Mouse (Mus musculus) mature B cell (primary cell): ENCODE measurements around the gene Nat10.

ENCODE experiments used
- in situ Hi-C: fragments of 300-500 bp; cut with MboI; formaldehyde crosslinking; loops from 2 replicates; pipeline ENCODE4 v1.14.3; 2019

Nat10 gene

DNA sequence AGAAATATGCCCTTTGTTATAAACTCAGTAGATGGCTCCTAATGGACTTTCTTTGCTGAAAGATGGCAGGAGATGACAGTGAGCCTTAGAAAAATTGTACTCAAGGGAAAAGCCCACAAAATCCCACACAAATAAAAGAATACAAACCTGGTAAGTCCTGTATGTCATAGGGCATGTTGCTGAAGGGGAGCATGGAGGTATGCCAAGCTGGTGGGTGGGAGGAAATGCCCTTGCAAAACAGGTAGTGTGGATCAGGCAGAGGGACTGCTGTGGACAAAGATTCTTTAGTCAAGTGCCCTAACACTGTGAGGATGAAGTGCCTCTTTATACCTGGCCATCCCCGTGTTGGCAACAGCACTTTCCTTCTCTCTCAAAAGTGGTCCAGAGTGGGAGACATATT lies 68.3 kb downstream of the Nat10 start:
- in situ Hi-C loops = no loop called here

DNA sequence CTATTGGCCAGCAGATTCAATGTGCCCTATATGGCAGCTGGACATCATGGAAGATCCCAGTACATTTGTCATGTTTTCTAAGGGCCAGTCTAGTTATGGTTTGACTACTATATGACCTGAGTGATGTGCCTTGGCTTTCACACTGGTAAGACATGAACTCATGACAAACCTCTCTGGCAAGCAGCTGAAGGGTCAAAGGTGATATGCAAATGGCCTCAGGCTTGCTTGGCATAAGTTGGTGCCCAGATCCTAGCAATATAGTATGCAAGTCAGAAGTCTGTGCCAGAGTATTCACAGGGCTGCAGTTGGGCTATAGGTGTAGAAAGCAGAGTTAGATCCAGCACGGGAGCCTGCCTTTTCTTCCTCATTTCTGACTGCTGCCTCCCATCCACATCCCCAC lies 69.8 kb downstream of the Nat10 start:
- in situ Hi-C loops = no loop called here

DNA sequence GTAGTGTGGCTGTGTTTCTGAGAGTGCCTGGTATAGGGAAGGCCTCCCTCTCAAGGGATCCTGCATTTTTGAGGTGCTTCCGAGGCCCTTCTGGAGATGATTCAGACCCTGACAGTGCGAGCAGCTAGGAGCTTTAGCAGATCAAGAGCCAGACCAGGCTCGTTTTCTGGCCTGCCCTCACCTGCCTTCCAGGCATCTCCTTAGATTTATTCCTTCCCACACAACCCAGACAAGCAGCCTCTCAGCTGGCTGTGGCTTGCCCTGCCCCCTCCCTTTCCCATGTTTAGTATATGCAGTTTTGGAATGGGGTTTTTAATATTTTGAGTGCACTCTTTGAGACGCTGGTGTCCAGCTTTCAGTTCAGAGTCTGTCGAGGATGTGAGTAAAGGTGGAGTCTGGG lies 70.2 kb downstream of the Nat10 start:
- in situ Hi-C loops = no loop called here

DNA sequence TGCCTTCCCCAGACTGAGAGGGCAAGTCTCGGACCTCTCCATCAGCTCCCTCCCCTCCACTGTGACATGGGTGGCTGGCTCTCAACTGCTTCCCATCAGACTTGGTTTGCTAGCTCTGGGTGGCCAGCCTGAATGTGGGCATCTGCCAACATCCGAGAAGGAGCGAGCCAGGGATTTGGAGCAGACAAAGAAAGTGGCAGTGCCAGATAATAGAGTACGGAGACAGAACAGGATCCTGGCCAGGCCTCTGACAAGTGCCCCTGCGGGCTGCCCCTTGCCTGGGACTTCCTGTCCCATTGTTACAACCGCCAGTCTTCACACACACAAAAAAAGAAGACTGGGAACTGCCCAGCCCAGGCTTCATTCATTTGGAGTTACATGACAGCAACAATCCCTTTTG lies 70.6 kb downstream of the Nat10 start:
- in situ Hi-C loops = no loop called here

DNA sequence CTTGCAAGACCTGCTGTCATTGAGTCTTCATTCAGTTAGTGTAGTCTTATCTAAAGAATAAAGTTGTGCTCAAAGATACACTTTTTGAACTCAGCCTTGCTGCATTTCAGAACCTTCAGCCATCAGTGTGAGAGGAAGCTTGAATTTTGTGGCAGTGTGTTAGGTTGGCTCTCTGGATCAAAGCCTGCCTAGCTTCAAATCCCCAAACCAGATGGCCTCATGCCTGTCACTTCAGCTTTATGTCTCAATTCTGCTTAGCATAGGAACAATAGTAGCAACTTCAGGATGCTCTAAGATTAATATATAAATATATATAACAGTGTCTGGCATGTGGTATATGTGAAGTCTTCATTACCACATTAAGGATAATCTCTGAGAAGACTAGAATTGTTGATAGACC lies 73.2 kb downstream of the Nat10 start:
- in situ Hi-C loops = no loop called here

DNA sequence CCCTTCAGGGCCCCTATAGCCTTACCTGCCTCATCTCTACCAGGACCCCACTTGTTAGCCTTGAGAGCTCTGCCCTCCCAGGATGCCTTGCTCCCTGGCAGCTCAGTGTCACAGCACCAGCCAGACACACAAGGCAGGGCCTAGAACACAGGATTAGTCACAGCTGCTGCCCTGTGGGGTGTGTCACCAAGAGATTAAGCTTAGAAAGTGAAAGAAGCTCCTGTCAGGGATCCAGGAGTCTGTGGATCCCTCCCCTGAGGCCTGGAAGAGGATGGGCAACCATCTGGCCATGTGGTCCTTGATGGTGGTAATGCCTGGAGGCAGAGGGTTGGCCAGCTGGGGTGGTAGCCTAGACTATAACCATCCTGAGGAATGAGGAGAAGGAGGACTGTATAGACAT lies 73.9 kb downstream of the Nat10 start:
- in situ Hi-C loops = no loop called here

DNA sequence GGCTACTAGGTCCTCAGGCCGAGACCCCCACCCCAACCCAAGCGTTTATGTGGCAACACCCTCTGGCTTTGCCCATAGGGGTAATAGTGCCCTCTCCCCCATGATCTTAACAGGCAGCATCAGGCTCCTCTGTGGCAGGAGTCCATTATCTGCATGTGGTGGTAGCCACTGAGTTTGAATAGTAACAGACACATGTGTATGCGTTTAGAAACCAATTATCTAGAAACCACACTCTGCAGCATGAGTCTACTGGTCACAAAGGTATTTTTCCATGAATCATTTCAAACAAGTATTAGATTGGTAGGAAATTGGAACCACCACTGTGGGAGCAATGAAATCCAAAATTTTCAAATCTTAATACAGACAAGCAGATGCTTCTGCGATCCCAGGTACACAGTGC lies 75.5 kb downstream of the Nat10 start:
- in situ Hi-C loops = no loop called here

DNA sequence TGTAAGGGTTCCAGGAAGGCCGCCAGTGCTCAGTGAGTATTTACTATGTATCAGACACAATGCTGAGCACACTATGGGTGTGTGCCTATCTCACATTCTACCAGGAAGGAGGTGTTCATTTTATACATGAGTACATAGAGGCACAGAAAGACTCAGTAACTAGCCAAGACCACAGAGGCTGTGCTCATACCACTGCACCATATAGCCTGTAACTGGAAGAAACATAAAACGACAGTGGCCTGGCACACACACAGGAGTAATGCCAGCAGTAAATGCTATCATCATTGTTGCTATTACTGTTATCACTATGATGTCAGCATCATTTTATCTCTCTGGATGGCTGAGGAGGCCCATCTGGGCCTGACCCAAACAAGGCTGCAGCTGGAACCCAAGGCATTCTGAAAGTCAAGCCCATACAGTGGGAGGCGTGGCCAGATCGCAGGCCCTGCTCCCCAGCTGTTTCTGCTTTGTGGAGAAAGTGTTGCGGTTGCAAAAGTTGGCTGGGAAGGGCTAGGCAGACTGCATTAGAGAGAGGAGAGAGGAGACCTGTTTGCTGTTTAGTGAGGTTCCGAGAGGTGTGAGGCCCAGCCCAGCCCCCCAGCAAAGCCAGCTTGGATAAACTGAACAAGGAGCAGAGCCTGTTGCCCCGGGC lies 76.0 kb downstream of the Nat10 start:
- in situ Hi-C loops = no loop called here

DNA sequence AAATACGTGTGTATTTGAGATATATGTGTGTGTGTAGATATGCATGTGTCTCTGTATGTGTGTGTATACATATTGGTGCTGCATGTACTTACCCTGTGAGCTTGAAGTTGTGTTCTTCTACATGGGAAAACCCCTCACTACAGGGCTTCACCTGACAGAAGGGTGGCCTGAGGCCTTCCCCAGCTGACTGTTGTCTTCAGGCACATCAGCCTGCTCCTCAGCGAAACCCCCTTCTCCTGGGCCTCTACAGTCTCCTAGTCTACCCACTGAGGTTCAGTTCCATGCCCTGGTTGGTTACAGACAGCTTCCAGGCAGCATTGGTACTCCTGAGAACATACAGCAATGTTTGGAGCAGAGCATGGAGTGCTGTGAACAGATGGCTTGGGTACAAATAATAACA lies 76.6 kb downstream of the Nat10 start:
- in situ Hi-C loops = no loop called here

DNA sequence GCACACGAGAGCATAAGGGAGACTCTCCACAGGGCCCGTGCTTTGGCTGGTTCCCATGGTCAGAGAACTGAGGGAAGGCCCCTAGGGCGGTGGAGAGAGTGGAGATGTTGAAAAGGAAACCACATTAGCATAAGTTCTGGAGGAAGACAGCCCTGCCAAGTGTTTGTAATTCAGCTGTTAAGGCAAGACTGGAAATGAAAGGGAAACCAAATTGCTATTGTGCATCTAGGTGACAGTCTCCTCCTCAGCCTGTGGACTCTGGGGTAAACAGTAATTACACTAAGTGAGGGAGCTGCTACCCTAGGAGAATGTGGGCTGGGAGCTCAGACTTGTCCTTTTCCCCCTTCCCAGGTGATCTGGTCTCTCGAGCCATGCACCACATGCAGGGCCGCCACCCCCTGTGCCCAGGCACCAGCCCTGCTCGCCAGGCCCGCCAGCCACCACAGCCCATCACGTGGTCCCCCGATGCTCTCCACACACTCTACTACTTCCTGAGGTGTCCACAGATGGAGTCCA lies 78.1 kb downstream of the Nat10 start:
- in situ Hi-C loops = no loop called here

DNA sequence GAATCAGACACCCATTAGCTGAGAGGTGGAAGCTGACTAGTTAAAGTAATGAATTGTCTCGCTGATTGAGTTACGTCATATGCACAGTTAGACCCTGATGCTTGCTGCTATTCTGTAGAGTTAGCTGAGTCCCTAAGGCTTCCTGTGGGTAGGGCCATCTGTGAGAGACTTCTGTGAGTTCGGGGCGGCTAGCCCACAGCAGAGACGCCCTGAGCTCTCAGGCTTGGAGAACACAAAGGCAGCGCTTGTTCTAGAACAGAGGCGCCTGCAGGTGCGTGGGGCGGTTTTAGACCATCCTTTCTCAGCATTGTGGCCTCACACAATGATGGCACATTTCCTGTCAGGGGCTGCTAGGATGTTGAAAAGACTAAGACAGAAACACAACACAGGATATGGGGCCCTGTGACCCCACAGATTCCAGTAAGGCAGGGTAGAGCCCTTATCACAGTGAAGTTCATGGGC lies 78.8 kb downstream of the Nat10 start:
- in situ Hi-C loops = no loop called here

DNA sequence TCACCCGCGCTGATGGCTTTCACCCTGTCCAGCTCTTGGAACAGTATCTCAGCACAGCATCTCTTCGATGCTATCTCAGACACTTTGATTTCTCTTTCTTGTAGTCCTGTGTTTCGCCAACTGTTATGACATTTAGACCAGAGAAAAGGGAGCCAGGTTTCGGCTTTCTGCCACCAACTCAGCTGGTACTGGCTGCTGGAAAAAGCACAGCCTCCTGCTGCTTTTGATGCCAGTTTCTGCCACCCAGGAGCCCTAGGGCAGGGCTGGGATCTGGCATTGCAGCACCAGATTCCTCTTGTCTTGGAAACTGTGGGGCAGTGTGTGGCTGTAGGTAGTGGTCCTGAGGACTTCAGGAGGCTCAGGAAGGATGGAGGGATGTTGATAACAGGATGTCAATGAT lies 79.9 kb downstream of the Nat10 start:
- in situ Hi-C loops = no loop called here

DNA sequence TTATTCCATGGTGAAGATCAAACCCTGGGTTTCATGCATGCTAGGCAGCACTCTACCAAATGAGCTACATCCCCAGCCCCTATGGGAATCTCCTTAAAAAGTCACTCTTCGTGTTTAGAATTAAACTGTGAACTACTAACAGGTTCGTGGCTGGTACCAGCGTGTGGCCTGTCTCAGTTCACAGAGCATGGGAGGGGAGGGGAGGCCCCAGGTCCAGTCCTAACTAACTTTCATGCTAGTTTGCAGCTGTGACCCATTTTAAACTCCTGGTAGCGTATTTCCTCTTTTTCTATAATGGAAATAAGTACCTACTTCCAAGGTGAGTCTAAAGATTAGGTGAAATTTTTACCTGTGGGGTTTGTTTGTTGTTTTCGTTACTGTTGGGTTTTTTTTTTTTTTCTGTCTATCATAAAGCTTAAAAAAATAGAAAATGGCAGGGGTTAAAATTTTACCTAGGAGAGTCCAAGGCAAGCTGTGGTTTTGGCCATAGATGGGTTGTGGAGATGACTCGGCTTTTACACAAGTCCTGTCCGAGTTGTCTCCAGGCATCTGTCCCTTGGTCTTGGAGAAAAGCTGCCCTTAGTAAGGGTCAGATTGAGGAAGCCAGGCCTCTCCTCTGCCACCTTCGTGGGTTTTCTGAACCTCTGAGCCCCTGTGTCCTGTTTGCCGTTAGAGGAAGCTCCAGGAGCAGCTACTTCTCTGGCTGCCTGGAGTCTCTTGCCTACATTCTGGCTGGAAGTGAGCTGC lies 80.5 kb downstream of the Nat10 start:
- in situ Hi-C loops = no loop called here

DNA sequence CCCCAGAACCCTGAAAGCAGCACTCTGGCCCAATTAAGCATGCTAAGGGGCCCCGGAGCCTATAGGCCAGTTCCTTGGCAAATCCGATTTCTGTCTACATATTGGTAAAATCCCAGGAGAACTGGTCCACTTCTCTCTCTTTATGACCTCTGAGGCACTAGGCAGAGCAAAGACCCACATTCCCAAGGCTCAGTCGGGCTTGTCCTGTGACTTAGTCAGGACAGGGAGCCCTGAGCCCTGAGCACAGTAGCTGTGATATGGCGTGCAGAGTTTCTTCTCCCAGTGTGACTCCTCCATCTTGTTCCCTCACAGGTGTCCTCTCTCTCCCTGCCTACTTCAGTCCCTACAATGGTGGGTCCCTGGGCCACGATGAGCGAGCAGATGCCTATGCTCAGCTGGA lies 82.6 kb downstream of the Nat10 start:
- in situ Hi-C loops = no loop called here

DNA sequence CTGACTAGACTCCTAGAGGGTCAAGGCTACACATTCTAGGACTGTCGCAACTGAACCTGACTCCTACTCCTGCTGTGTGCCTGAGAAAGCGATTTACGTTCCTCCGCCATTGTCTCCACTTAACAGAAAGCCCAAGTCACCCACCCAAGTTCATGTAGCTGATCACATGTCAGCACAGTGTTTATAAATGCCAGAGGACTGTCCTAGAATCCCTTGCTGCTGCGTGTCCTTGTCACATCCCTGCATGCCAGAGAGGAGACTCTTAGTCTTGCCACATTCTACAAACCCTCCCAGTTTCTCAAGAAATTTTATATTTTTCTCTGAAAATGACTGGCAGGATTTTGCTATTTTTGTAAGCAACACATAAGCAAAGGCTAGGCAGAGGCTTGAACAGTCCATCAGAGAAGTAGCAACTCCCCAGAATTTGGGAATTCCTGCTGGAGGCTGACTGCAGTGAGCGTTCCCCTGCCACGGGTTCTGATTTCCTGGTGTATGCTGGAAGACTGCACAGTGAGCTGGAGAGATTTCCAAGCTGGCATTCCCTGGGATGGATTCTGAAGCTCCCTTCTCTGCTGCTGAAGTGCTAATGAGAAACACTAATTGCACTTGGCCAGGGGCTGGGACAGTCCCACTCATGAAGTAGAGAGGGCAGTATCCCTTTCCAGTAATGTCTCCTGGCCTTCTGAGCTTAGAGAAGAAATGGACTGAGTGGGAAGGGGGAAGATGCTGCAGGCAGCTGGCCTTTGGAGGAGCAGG lies 83.3 kb downstream of the Nat10 start:
- in situ Hi-C loops = no loop called here

DNA sequence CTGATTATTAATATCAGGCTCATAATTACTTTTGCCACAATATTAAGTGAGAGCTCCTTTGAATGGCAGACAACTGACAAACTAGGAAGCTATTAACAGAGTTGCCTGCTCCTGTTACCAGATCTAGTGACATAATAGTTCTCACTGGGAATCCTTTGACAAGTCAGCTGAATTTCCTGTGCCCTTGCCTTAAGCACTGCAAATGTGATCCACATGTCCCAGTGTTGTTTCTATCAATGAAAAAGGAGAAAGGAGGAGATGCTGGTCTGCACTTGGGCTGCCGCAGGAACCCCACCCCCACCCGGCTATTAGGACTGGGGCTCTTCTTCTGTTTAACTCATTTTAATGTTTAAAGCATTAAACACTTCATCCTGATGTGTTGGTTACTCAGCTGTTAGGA lies 84.3 kb downstream of the Nat10 start:
- in situ Hi-C loops = no loop called here

DNA sequence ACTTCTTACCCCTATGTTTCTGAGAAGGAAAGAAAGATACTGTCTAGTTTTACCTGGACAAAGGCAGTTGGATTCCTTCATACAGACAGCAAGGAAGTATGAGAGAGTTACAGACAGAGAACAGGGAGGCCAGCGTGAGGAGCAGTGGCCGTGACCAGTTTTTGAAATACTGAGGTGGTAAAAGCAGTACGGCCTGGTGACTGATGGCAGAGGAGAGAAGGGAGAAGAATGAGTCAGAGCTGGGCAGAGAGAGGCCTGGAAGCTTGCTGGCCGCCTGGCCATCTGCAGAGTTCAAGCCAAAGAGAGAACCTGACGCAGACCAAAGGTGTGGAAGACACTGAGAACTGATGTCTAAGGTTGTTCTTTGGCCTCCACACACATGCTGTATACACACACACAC lies 85.7 kb downstream of the Nat10 start:
- in situ Hi-C loops = no loop called here

DNA sequence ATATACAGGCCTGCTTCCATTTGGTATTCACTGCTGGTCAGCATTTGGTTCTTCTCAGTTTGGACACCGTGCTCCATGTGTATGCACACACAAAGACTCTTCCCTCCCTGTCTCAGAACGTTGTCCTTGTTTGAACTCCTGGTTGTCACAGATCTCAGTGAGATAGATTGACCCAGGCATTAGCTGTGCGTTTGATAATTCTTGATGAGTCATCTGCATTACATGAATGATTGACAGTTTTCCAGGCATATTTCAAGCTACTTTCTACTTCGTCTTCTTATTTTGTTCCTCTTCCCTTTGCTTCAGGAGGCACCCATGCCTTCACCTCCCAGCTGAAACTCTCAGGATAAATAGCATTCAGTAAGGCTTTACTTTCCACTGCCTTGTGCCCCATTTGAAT lies 87.5 kb downstream of the Nat10 start:
- in situ Hi-C loops = no loop called here

DNA sequence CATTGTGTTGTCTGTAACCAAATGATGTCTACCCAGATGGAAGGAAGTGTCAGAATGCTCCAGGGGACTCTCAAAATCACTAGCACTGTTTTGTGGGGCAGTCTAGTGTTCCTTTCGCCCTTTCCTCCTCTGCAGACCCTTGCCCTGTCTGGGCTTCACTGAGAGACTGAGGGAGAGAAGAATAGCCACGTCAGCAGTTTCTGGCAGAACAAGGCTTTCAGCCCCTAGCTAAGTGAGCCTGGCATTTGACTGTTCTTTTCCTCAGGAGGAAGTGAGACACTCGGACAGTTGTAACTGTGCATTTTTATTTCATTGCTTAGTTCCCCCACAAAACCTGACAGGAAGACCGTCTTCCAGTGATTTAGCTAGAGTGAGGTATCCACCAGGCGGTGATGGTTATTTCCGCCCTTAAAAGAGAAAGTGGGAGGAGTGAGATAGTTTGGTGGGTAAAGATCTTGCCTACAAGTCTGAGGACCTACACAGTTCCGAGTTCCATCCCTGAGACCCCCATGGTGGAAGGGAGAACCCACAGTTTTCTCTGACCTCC lies 88.4 kb downstream of the Nat10 start:
- in situ Hi-C loops = no loop called here
